Mouse (Mus musculus) heart, embryonic 14.5 days (tissue): Measurements from ENCODE around the gene Chfr. TPM values are rescaled to one million over a fixed set of nuclear protein-coding genes. Genes with fewer than 3 reads are reported as not detected.
"Not testable (repeated sequence)": the region's sequence is repeated elsewhere in the genome, so short reads cannot be mapped to it uniquely, and the experiment has no call there.

Source experiments
- ATAC-seq: fragments of 200-750 bp; cut with Nextera tagmentation; 2 replicates; pipeline ENCODE4 v1.8.0; 2017; ENCODE audit warnings: low read depth, moderate TSS enrichment; ENCODE audit not compliant: insufficient number of reproducible peaks, insufficient read depth, low FRiP score
- H3K27ac ChIP-seq, 2 experiments: fragments of 200-500 bp in 1 of 2; fragments of 300-500 bp in 1 of 2; sonication (generic) in 1 of 2; replicated peaks in 1 of 2; 2 replicates each; pipeline ENCODE4 v1.5.1; 2012 to 2014; ENCODE audit warnings: low read depth in 2 of 2, low read length in 2 of 2, control low read depth in 1 of 2, mild to moderate bottlenecking in 1 of 2, mixed read lengths in 1 of 2; ENCODE audit not compliant: control insufficient read depth in 1 of 2, insufficient read depth in 1 of 2
- H3K27me3 ChIP-seq: fragments of 300-500 bp; sonication (generic); 2 replicates; pipeline ENCODE4 v1.6.1; 2014; ENCODE audit warnings: mild to moderate bottlenecking, low read length, control low read depth; ENCODE audit not compliant: control insufficient read depth, insufficient read depth
- H3K36me3 ChIP-seq: fragments of 300-500 bp; sonication (generic); 2 replicates; pipeline ENCODE4 v1.6.1; 2014; ENCODE audit warnings: mild to moderate bottlenecking, control low read depth, low read length, mixed read lengths; ENCODE audit not compliant: control insufficient read depth, insufficient read depth
- H3K4me1 ChIP-seq, 2 experiments: fragments of 200-500 bp in 1 of 2; fragments of 300-500 bp in 1 of 2; sonication (generic) in 1 of 2; 2 replicates each; pipeline ENCODE4 v1.6.1; 2012 to 2014; ENCODE audit warnings: low read length in 2 of 2, control low read depth in 1 of 2, mixed read lengths in 1 of 2; ENCODE audit not compliant: control insufficient read depth in 2 of 2, insufficient read depth in 2 of 2
- H3K4me2 ChIP-seq: fragments of 300-500 bp; sonication (generic); 2 replicates; pipeline ENCODE4 v1.6.1; 2014; ENCODE audit warnings: mild to moderate bottlenecking, low read length
- H3K4me3 ChIP-seq, 2 experiments: fragments of 200-500 bp in 1 of 2; fragments of 300-500 bp in 1 of 2; sonication (generic) in 1 of 2; 2 replicates each; pipeline ENCODE4 v1.5.1; 2012 to 2014; ENCODE audit warnings: low read length in 2 of 2, mild to moderate bottlenecking in 2 of 2, control low read depth in 1 of 2, low read depth in 1 of 2, moderate library complexity in 1 of 2; ENCODE audit not compliant: control insufficient read depth in 1 of 2, insufficient read depth in 1 of 2
- H3K9ac ChIP-seq: fragments of 300-500 bp; sonication (generic); 2 replicates; pipeline ENCODE4 v1.6.1; 2014; ENCODE audit warnings: mild to moderate bottlenecking, low read length
- H3K9me3 ChIP-seq: fragments of 300-500 bp; sonication (generic); 2 replicates; pipeline ENCODE4 v1.6.1; 2016; ENCODE audit warnings: low read length, control low read depth; ENCODE audit not compliant: control insufficient read depth
- WGBS: fragments of 180-500 bp; shearing (Covaris S2); extraction: QIAGEN DNeasy Blood & Tissue Kit; methylation state at CpG from one replicate; pipeline ENCODE4 v1.1.7; 2014; 5-methylcytosine and 5-hydroxymethylcytosine counted together
- polyA plus RNA-seq: library from polyadenylated mRNA; unstranded; fragments of >200 nt; fragmentation: Nextera tagmentation; extraction: Ambion mirVana; gene quantifications from 2 replicates; pipeline ENCODE4 v1.2.1, GENCODE M21; 2014

Chfr gene
- polyA plus RNA-seq, 1 experiment from 2014 or later = 32.5 TPM

DNA sequence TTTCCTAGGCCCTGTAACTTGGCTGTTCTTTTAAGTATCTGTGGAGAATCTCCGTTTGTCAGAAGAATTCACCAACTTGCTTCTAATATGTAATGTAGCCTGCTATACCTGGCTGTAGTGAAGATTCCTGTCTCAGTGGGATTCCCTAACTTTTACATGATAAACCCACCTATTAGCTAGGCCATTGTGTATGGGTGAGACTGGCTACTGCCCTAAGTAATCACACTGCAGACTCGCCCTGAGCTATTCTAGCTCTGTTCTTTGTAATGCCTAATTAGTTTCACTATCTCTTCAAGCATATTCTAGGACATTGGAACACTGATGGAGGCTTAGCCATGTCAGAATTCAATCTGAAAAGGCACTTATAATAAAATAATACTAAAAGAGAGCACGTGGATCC is 13.3 kb upstream of the Chfr start:
- whole genome bisulfite sequencing = 80% methylated on average over 3 of the region's 3 CpGs
- not testable (repeated sequence) for H3K27me3 ChIP-seq, H3K4me2 ChIP-seq, H3K4me1 ChIP-seq, H3K9ac ChIP-seq, H3K4me3 ChIP-seq, ATAC-seq, H3K27ac ChIP-seq, H3K9me3 ChIP-seq
- H3K36me3 ChIP-seq = peaks cover 20% of the 10 kb centered on the region

- Histone ChIP-seq H3K4me2 (peak overlapping the region; percentile 86), H3K27ac (peak overlapping the region; percentile 49 to 75; a peak in 3 of 4 replicates), H3K9ac (peak overlapping the region; percentile 90), H3K9me3 (peaks cover 5% of the 10 kb centered on the region; the same call in 1 of the 2 replicates), H3K36me3 (peaks cover 24% of the 10 kb centered on the region), H3K27me3 (no peaks in the 10 kb centered on the region), H3K4me1 (peaks cover 0 to 5% of the 10 kb centered on the region in 2 experiments; a peak in 1 of 4 replicates), H3K4me3 (peak overlapping the region; percentile 89 to 92)
- WGBS = 3% methylated on average over 18 of the region's 18 CpGs
- ATAC-seq = no peak
Observed at GRCm38 (mm10) chr5:110136087-110136464, 434 bp downstream of the Chfr start.

GRCm38 (mm10) chr5:110137816-110138215 is 2.2 kb downstream of the Chfr start:
- ATAC-seq = no peak
- H3K36me3 ChIP-seq = peaks cover 37% of the 10 kb centered on the region
- H3K4me2 ChIP-seq = no peak overlapping the region
- no peaks in the 10 kb centered on the region for H3K27me3 ChIP-seq
- no peak overlapping the region for H3K27ac ChIP-seq
- no peak overlapping the region for H3K4me3 ChIP-seq
- H3K9ac ChIP-seq = no peak overlapping the region
- H3K4me1 ChIP-seq = peaks cover 0 to 5% of the 10 kb centered on the region in 2 experiments; a peak in 1 of 4 replicates
- WGBS = 86% methylated on average over 3 of the region's 3 CpGs
- H3K9me3 ChIP-seq = peaks cover 5% of the 10 kb centered on the region; the same call in 1 of the 2 replicates

DNA sequence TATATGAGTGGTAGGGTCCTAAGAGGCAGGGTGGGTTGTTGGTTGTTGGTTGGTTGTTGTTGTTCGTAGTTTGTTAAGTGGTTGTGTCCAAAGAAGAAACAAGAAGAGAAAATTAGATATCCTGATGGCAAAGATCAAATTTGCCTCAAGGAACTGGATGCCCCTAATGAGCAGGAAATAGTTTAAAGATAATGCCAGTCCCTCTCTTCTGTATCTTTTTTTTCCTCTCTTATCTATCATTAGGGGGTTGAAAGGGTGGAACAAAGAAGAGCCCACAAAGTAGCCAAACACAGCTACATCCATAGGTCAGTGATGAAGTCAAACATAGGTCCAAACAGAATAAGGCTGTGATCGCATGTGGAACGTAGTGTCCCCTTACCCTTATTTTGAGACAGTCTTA is 3.7 kb downstream of the Chfr start:
- no peak overlapping the region for H3K9ac ChIP-seq
- H3K27ac ChIP-seq = no peak overlapping the region
- H3K4me2 ChIP-seq = no peak overlapping the region
- H3K9me3 ChIP-seq = no peaks in the 10 kb centered on the region
- H3K36me3 ChIP-seq = peaks cover 49% of the 10 kb centered on the region
- ATAC-seq = no peak
- H3K4me1 ChIP-seq = peaks cover 0 to 5% of the 10 kb centered on the region in 2 experiments; a peak in 1 of 4 replicates
- no peak overlapping the region for H3K4me3 ChIP-seq
- H3K27me3 ChIP-seq = no peaks in the 10 kb centered on the region
- WGBS = 91% methylated on average over 3 of the region's 3 CpGs

GRCm38 (mm10) chr5:110140424-110140823 is 4.8 kb downstream of the Chfr start:
- 83% methylated on average over 7 of the region's 7 CpGs for WGBS
- ATAC-seq = no peak
- Histone ChIP-seq H3K9me3 (no peaks in the 10 kb centered on the region), H3K36me3 (peaks cover 60% of the 10 kb centered on the region), H3K4me2 (no peak overlapping the region), H3K4me3 (no peak overlapping the region), H3K4me1 (0 out of 4 replicates have a peak, but pooled peaks cover 0 to 5% of the 10 kb centered on the region in 2 experiments), H3K27ac (no peak overlapping the region), H3K9ac (no peak overlapping the region), H3K27me3 (no peaks in the 10 kb centered on the region)

GRCm38 (mm10) chr5:110142309-110142708 is 6.7 kb downstream of the Chfr start:
- Histone ChIP-seq H3K4me1 (0 out of 4 replicates have a peak, but pooled peaks cover 0 to 5% of the 10 kb centered on the region in 2 experiments), H3K4me3 (no peak overlapping the region), H3K27me3 (no peaks in the 10 kb centered on the region), H3K9me3 (no peaks in the 10 kb centered on the region), H3K9ac (no peak overlapping the region), H3K36me3 (peaks cover 78% of the 10 kb centered on the region), H3K4me2 (no peak overlapping the region), H3K27ac (no peak overlapping the region)
- WGBS = 92% methylated on average over 2 of the region's 2 CpGs
- ATAC-seq = no peak

- 88% methylated on average over 5 of the region's 5 CpGs for WGBS
- H3K36me3 ChIP-seq = peaks cover 85% of the 10 kb centered on the region
- ATAC-seq = no peak
Observed at GRCm38 (mm10) chr5:110143007-110143406, 7.4 kb downstream of the Chfr start.

GRCm38 (mm10) chr5:110169374-110169773 is 33.7 kb downstream of the Chfr start:
- Histone ChIP-seq H3K27me3 (no peaks in the 10 kb centered on the region), H3K9me3 (no peaks in the 10 kb centered on the region), H3K27ac (no peak overlapping the region), H3K4me3 (no peak overlapping the region), H3K4me2 (no peak overlapping the region), H3K9ac (no peak overlapping the region), H3K36me3 (peaks cover 81% of the 10 kb centered on the region), H3K4me1 (no peaks in the 10 kb centered on the region)
- no peak for ATAC-seq
- WGBS = 92% methylated on average over 4 of the region's 4 CpGs

More at GRCm38 (mm10) chr5:110143007-110143406, 7.4 kb downstream of the Chfr start:
- Histone ChIP-seq H3K4me1 (0 out of 4 replicates have a peak, but pooled peaks cover 0 to 2% of the 10 kb centered on the region in 2 experiments), H3K27me3 (no peaks in the 10 kb centered on the region), H3K9ac (no peak overlapping the region), H3K4me2 (no peak overlapping the region), H3K4me3 (no peak overlapping the region), H3K9me3 (no peaks in the 10 kb centered on the region), H3K27ac (no peak overlapping the region)
